Mouse (Mus musculus): ENCODE data around the gene Nipal4.

DNA sequence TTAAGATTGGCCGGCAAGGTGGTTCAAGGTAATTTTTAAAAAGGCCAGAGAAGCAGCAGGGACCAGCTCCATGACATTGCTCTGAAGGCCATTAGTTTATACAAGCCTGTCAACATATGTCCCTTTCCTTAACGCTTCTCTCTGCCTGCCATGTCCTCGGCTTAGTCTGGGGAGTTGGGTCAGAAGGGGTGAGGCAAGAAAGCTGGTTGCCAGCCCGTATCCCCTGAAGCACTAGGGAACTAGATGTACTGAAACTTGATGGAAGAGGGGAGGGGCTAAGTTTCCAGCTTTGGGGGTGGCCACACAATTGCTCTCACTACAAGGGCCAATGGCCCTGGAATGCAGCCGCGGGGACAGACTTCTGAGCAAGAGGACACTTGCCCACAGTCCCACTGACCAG lies 23.0 kb downstream of the Nipal4 start:
- TF ChIP-seq POLR2A (IDR thresholded peaks at IDR 0.05; ENCODE audit: low read depth, low read length) (no peak), CTCF (IDR thresholded peaks at IDR 0.05; ENCODE audit: extremely low read depth, insufficient read depth, insufficient read length, insufficient replicate concordance) (no peak)

Measured in spleen, adult 2 months (tissue).